Mouse (Mus musculus) limb, embryonic 15.5 days (tissue): Measurements from ENCODE around the gene Atm. TPM values are rescaled to one million over a fixed set of nuclear protein-coding genes. Genes with fewer than 3 reads are reported as not detected.

Source experiments
- ATAC-seq: fragments of 200-750 bp; cut with Nextera tagmentation; 2 replicates; pipeline ENCODE4 v1.8.0; 2017; ENCODE audit warnings: low read depth, moderate TSS enrichment; ENCODE audit not compliant: insufficient number of reproducible peaks, low FRiP score, low TSS enrichment
- H3K27ac ChIP-seq: fragments of 300-500 bp; sonication (generic); 2 replicates; pipeline ENCODE4 v1.5.1; 2015; ENCODE audit warnings: moderate library complexity, mild to moderate bottlenecking, inconsistent platforms
- H3K27me3 ChIP-seq: fragments of 300-500 bp; sonication (generic); 2 replicates; pipeline ENCODE4 v1.6.1; 2015; ENCODE audit warnings: inconsistent platforms
- H3K36me3 ChIP-seq: fragments of 300-500 bp; sonication (generic); 2 replicates; pipeline ENCODE4 v1.6.1; 2015; ENCODE audit warnings: inconsistent platforms
- H3K4me1 ChIP-seq: fragments of 300-500 bp; sonication (generic); 2 replicates; pipeline ENCODE4 v1.6.1; 2015; ENCODE audit warnings: inconsistent platforms
- H3K4me2 ChIP-seq: fragments of 300-500 bp; sonication (generic); 2 replicates; pipeline ENCODE4 v1.6.1; 2015; ENCODE audit warnings: mild to moderate bottlenecking, inconsistent platforms
- H3K4me3 ChIP-seq: fragments of 300-500 bp; sonication (generic); 2 replicates; pipeline ENCODE4 v1.5.1; 2015; ENCODE audit warnings: mild to moderate bottlenecking, inconsistent platforms
- H3K9ac ChIP-seq: fragments of 300-500 bp; sonication (generic); 2 replicates; pipeline ENCODE4 v1.6.1; 2015; ENCODE audit warnings: inconsistent platforms
- H3K9me3 ChIP-seq: fragments of 300-500 bp; sonication (generic); 2 replicates; pipeline ENCODE4 v1.6.1; 2016; ENCODE audit warnings: inconsistent platforms
- WGBS: fragments of 180-500 bp; shearing (Covaris S2); methylation state at CpG from one replicate; pipeline ENCODE4 v1.1.7; 2015; 5-methylcytosine and 5-hydroxymethylcytosine counted together
- polyA plus RNA-seq: library from polyadenylated mRNA; unstranded; fragments of >200 nt; fragmentation: Nextera tagmentation; extraction: Ambion mirVana; gene quantifications from 2 replicates; pipeline ENCODE4 v1.2.1, GENCODE M21; 2015

The Atm gene
- polyA plus RNA-seq, 1 experiment from 2014 or later, result 11.3 TPM

DNA sequence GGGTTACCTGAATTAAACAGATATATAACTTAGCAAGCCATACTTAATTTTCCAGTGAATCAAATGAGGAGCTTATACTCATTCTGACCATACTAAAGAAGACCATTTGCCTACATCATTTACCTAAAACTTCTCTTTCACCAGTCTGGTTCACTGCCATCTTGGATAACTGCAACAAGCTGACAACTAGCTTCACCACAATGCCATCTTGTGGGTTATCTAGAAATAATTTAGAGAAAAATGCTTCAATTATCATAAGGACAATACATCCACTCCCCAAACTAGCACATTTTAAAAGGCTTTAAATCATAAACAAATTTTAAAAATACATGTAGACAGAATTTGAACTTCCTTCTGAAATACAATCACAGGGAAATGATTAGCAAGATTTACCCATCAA lies 50.7 kb downstream of the Atm start:
- no peak overlapping the region for H3K4me2 ChIP-seq
- H3K27me3 ChIP-seq, result no peaks in the 10 kb centered on the region
- peaks cover 35% of the 10 kb centered on the region for H3K36me3 ChIP-seq
- no peak overlapping the region for H3K9ac ChIP-seq
- H3K9me3 ChIP-seq, result no peaks in the 10 kb centered on the region
- H3K27ac ChIP-seq, result no peak overlapping the region
- no peak for ATAC-seq
- H3K4me1 ChIP-seq, result no peaks in the 10 kb centered on the region
- no peak overlapping the region for H3K4me3 ChIP-seq

DNA sequence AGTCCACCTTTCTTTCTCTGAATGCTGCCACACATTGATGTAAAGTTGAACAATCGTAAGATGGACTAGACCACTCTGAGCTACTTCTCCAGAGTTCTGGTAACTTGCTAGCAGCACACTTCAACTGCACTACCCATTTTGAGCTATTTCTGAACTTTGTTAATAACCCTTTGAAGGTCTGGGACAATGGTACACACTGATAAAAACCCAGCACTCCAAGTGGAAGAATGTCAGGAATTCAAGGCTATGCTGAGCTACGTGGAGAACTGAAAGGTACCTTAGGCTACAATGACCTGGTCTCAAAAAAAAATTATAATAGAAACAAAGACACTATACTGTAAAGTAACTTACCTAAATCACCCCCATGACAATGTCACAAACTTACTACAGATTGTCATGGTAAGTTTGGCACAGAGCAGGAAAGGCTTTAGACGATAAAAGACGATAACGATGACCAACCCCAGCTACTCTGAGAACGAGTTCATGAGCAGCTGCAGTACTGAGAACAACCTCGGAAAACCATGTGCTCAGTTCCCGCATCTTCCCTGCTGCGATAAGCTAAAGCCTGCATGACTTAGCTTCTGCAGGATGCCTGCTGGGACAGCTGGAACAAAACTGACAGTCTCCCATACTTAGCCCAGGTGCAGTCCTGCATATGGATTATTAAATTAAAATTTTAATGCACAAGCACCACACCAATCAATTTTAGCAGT lies 63.6 kb downstream of the Atm start:
- no peak overlapping the region for H3K4me3 ChIP-seq
- H3K4me1 ChIP-seq, result no peaks in the 10 kb centered on the region
- no peak overlapping the region for H3K4me2 ChIP-seq
- H3K36me3 ChIP-seq, result peaks cover 9% of the 10 kb centered on the region; the same call in 1 of the 2 replicates
- H3K9ac ChIP-seq, result no peak overlapping the region
- no peak for ATAC-seq
- H3K27me3 ChIP-seq, result no peaks in the 10 kb centered on the region
- 81% methylated on average over 9 of the region's 9 CpGs for WGBS
- no peaks in the 10 kb centered on the region for H3K9me3 ChIP-seq
- H3K27ac ChIP-seq, result no peak overlapping the region

DNA sequence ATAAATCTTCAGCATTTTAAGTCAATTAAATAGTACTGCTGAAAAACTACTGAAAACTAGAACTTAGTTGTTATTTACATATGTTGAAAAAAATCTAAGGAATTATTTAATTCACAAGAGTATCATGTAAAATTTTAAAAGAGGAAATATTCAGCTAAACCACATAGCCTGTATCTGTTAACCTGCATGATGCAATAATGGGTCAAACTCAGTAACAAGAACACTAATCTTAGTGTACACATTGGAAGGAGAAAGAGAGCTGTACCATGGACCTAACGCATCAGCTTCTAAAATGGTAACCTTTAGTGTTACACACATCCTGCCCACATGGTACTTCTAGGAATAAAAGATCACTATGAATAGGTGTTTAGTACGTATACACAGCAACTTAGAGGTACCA lies 84.5 kb downstream of the Atm start:
- 96% methylated on average over 2 of the region's 2 CpGs for WGBS
- Histone ChIP-seq H3K27ac (no peak overlapping the region), H3K4me2 (no peak overlapping the region), H3K4me3 (no peak overlapping the region), H3K36me3 (peaks cover 42% of the 10 kb centered on the region), H3K27me3 (no peaks in the 10 kb centered on the region), H3K4me1 (no peaks in the 10 kb centered on the region), H3K9me3 (no peaks in the 10 kb centered on the region), H3K9ac (no peak overlapping the region)
- no peak for ATAC-seq

DNA sequence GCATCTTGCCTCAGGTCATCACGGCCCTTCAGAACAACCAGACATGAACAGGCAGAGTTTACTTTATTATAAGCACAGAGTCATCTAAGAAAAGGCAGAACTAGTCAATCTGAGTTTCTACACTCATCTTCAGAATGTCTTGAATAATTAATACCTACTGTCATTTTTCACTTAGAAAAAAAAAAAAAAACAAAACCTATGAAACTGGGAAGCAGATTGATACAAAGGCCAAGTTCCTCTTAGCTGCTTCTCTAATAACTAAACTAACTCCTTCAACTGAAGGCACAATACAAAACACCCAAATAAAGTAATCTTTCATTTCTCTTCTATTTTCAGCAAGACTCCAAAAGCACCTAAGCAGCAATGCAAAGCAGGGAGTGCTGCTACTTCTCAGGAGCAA lies 85.9 kb downstream of the Atm start:
- H3K4me1 ChIP-seq, result no peaks in the 10 kb centered on the region
- no peak overlapping the region for H3K9ac ChIP-seq
- peaks cover 43% of the 10 kb centered on the region for H3K36me3 ChIP-seq
- H3K27me3 ChIP-seq, result no peaks in the 10 kb centered on the region
- H3K9me3 ChIP-seq, result no peaks in the 10 kb centered on the region
- H3K27ac ChIP-seq, result no peak overlapping the region
- no peak overlapping the region for H3K4me2 ChIP-seq
- WGBS, result 85% methylated on average over 1 of the region's 1 CpGs
- no peak for ATAC-seq
- no peak overlapping the region for H3K4me3 ChIP-seq

DNA sequence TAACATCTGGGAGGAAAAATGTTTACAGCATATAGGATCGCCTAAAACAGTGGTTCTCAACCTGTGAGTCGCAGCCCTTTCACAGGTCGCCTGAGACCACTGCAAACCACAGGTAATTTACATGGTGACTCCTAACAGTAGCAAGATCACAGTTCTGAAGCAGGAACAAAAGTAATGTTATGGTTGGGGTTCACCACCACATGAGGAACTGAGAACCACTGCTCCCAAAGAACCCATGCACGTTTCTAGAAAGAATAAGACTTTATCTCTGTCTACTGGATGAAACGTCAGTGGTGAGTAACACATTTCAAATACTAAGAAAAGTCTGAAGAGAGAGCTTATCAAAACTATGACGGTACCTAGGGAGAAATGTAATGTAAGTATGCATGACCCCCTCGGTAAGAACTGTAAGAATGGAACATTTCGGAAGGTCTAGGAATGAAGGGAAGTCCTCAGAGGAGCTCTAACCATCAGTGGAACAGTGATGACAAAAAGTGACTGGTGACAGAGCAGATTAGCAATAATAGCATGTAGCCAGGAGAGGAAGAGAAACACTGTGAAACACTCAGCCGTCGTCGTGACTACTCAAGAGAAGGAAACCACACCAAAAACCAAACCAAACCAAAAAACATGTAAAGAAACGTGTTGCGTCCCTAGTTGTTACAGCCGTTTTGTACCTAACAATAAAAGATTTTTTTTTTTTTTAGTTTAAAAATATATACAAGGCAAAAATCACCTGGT lies 100.5 kb downstream of the Atm start:
- Histone ChIP-seq H3K9ac (no peak overlapping the region), H3K4me3 (no peak overlapping the region), H3K27me3 (no peaks in the 10 kb centered on the region), H3K9me3 (no peaks in the 10 kb centered on the region), H3K4me1 (no peaks in the 10 kb centered on the region), H3K4me2 (no peak overlapping the region), H3K36me3 (peaks cover 18% of the 10 kb centered on the region), H3K27ac (no peak overlapping the region)
- ATAC-seq, result no peak
- WGBS, result 85% methylated on average over 14 of the region's 14 CpGs

DNA sequence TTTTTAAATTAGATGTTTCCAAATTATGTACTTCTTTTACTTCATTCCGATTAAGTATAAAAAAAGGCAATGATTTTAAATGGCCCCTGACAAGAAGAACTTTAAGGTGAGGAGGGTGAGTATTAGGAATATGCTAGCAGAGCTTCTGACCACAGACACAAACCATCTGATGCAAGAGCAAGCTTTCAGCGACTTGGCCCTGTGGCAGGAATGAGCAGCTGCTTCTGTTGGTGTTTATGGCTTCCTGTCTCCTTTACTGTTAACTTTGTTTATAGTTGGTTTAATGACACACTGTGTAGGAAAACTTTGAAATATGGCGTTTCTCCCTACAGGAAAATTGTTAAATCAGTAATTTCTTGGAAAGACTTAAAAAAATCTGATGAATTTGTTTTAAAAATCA lies 108.9 kb downstream of the Atm start:
- H3K36me3 ChIP-seq, result no peaks in the 10 kb centered on the region
- no peak overlapping the region for H3K9ac ChIP-seq
- H3K27ac ChIP-seq, result no peak overlapping the region
- no peaks in the 10 kb centered on the region for H3K27me3 ChIP-seq
- no peak overlapping the region for H3K4me3 ChIP-seq
- WGBS, result 36% methylated on average over 3 of the region's 3 CpGs
- H3K9me3 ChIP-seq, result no peaks in the 10 kb centered on the region
- H3K4me1 ChIP-seq, result no peaks in the 10 kb centered on the region
- ATAC-seq, result no peak
- H3K4me2 ChIP-seq, result no peak overlapping the region

DNA sequence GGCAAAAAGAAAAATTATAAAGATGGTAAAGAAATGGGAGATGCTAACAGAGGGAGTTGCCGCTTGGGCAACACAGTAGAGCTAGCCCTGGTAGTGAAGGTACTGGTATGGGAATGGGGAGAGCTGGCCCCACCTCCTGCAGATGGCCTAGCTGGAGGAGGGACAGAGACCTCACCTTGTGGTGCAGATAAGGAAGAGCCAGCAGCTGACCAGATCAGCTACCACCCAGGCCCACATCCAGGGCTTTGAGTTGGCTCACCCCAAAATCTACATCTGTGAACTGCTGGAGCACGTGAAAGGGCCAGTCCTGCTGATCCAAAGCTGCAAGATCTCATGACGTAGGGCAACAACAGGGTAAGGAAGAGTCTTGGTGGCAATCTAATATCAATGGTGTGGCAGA lies 109.8 kb downstream of the Atm start:
- Histone ChIP-seq H3K4me3 (no peak overlapping the region), H3K4me2 (no peak overlapping the region), H3K27me3 (no peaks in the 10 kb centered on the region), H3K36me3 (no peaks in the 10 kb centered on the region), H3K4me1 (no peaks in the 10 kb centered on the region), H3K27ac (no peak overlapping the region), H3K9me3 (no peaks in the 10 kb centered on the region), H3K9ac (no peak overlapping the region)
- 84% methylated on average over 3 of the region's 3 CpGs for WGBS
- ATAC-seq, result no peak

DNA sequence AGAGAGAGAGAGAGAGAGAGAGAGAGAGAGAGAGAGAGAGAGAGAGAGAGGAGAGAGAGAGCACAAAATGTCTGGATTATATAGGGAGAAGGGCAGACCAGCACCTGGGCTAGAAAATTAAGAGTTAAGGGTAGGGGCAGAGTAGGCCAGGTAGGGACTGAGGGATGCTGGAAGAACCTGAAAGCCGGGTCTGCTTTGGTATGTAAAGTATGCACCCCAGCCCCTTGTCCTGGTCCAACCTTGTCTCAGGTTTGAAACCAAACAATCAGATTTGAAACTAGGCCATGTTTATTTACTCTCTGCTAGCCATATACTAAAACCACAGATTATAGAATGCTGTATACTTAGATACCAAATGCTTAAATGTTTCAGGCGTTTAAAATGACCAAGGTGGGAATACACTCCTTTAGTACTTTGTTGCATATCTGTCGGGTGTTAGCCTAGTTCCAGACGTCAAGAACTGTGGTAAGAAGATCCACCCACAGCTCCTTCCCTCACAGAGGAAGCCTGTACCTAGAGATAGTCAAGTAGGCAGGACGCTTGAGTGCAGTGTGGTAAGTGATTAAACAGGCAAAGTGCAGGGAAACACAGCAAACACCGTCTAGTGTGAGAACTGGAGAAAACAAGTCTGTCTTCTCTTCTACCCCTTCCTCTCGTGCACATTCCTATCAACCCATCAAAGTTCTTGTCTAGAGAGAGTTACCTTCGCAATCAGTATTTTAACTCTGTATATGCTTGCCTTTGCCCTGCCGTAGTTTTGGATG lies 114.2 kb downstream of the Atm start:
- Histone ChIP-seq H3K9me3 (no peaks in the 10 kb centered on the region), H3K4me1 (no peaks in the 10 kb centered on the region), H3K9ac (no peak overlapping the region), H3K27me3 (no peaks in the 10 kb centered on the region), H3K4me3 (no peak overlapping the region), H3K27ac (no peak overlapping the region), H3K36me3 (no peaks in the 10 kb centered on the region), H3K4me2 (no peak overlapping the region)
- WGBS, result 56% methylated on average over 9 of the region's 9 CpGs
- no peak for ATAC-seq

DNA sequence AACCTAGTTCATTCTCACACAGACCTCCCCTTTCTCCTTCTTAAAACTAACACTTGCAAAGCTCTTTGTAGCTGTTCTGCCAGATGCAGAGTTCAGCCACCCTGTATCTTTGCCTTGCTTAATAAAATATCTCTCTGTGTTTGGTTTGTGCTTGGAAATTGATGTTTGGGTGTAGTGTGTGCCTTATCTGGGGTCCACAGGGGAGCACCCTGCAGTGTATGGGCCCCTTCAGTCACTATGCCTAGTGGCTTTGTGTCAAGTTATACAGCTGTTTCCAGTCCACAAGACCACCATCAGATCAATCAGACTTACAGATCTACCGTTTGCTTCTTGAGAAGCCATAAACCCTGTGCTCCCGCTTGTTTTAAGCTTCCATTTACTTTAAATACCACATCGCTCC lies 127.1 kb downstream of the Atm start:
- no peaks in the 10 kb centered on the region for H3K4me1 ChIP-seq
- H3K9ac ChIP-seq, result no peak overlapping the region
- no peaks in the 10 kb centered on the region for H3K36me3 ChIP-seq
- no peak overlapping the region for H3K27ac ChIP-seq
- H3K4me2 ChIP-seq, result no peak overlapping the region
- ATAC-seq, result no peak
- no peaks in the 10 kb centered on the region for H3K9me3 ChIP-seq
- H3K4me3 ChIP-seq, result no peak overlapping the region
- 70% methylated on average over 3 of the region's 3 CpGs for WGBS
- H3K27me3 ChIP-seq, result no peaks in the 10 kb centered on the region

DNA sequence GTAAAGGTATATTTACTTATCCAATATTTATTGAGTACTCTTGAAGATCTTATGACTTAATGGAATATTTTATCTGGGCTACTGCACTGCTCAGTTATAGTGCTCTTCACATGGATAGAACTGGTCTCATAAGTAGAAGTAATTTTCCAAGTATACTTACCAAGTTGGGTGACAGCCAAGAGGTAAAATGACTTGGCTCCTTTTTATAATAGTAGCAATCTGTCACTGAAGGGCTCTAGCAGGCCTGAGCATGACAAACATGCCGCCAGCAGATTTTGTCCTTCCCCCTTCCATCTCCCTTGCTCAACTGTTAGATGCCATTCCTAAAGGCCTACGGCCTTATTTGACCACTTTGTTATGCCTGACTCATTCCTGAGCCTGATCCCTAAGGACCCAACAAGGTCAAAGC lies 127.6 kb downstream of the Atm start:
- Histone ChIP-seq H3K4me3 (no peak overlapping the region), H3K4me2 (no peak overlapping the region), H3K9ac (no peak overlapping the region), H3K27ac (no peak overlapping the region), H3K4me1 (no peaks in the 10 kb centered on the region), H3K36me3 (no peaks in the 10 kb centered on the region), H3K27me3 (no peaks in the 10 kb centered on the region), H3K9me3 (no peaks in the 10 kb centered on the region)
- ATAC-seq, result no peak
- 57% methylated on average over 2 of the region's 2 CpGs for WGBS

DNA sequence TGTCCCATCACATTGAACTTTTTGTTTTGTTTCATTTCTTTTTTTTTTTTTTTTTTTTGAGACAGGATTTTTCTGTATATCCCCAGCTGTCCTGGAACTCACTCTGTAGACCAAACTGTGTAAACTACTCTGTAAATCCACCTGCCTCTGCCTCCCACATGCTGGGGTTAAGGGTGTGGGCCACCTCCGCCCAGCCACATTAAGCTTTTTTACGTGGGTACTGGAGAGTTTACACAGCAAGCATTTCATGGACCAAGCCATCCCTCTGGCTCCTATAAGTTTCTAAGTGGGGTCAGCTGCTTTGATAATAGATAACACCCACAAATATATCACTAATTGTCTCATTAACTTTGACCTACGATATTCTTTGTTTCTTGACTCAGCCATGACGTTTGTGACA lies 128.0 kb downstream of the Atm start:
- Histone ChIP-seq H3K36me3 (no peaks in the 10 kb centered on the region), H3K4me1 (no peaks in the 10 kb centered on the region), H3K9ac (no peak overlapping the region), H3K27ac (no peak overlapping the region), H3K9me3 (no peaks in the 10 kb centered on the region), H3K4me2 (no peak overlapping the region), H3K27me3 (no peaks in the 10 kb centered on the region), H3K4me3 (no peak overlapping the region)
- WGBS, result 65% methylated on average over 4 of the region's 4 CpGs
- no peak for ATAC-seq
